Mouse (Mus musculus) hindbrain, postnatal 0 days (tissue): Measurements from ENCODE around the gene Mrvi1. TPM values are rescaled to one million over a fixed set of nuclear protein-coding genes. Genes with fewer than 3 reads are reported as not detected.

ENCODE experiments used
- ATAC-seq: fragments of 200-750 bp; cut with Nextera tagmentation; 2 replicates; pipeline ENCODE4 v1.8.0; 2017; ENCODE audit warnings: mild to moderate bottlenecking, moderate TSS enrichment, moderate library complexity
- DNase-seq: peaks from one replicate; pipeline ENCODE4 v3.0.0-alpha.2; 2015; ENCODE audit warnings: low spot score
- H3K27ac ChIP-seq: fragments of 300-500 bp; sonication (generic); 2 replicates; pipeline ENCODE4 v1.5.1; 2014; ENCODE audit warnings: mild to moderate bottlenecking
- H3K27me3 ChIP-seq: fragments of 300-500 bp; sonication (generic); 2 replicates; pipeline ENCODE4 v1.6.1; 2014; ENCODE audit warnings: low read length, mixed read lengths; ENCODE audit not compliant: insufficient read depth
- H3K36me3 ChIP-seq: fragments of 300-500 bp; sonication (generic); 2 replicates; pipeline ENCODE4 v1.6.1; 2014; ENCODE audit warnings: low read length, mixed read lengths; ENCODE audit not compliant: insufficient read depth
- H3K4me1 ChIP-seq: fragments of 300-500 bp; sonication (generic); 2 replicates; pipeline ENCODE4 v1.6.1; 2014; ENCODE audit warnings: antibody characterized with exemption, low read length, mixed read lengths; ENCODE audit not compliant: insufficient read depth
- H3K4me2 ChIP-seq: fragments of 300-500 bp; sonication (generic); 2 replicates; pipeline ENCODE4 v1.6.1; 2014; ENCODE audit warnings: low read depth, mild to moderate bottlenecking, low read length, moderate library complexity, mixed read lengths
- H3K4me3 ChIP-seq: fragments of 300-500 bp; sonication (generic); 2 replicates; pipeline ENCODE4 v1.5.1; 2014; ENCODE audit warnings: low read length
- H3K9ac ChIP-seq: fragments of 300-500 bp; sonication (generic); replicated peaks from 2 replicates; pipeline ENCODE4 v1.6.1; 2014; ENCODE audit warnings: mild to moderate bottlenecking, low read length, moderate library complexity, mixed read lengths
- H3K9me3 ChIP-seq: fragments of 300-500 bp; sonication (generic); 2 replicates; pipeline ENCODE4 v1.6.1; 2016; ENCODE audit warnings: low read length, mixed read lengths
- CTCF ChIP-seq: IDR thresholded peaks from 2 replicates; pipeline ENCODE4 v1.5.1; 2016; ENCODE audit warnings: antibody characterized with exemption, control low read depth, low read depth
- WGBS: fragments of 180-500 bp; shearing (Covaris S2); extraction: QIAGEN DNeasy Blood & Tissue Kit; methylation state at CpG from one replicate; pipeline ENCODE4 v1.1.7; 2014; 5-methylcytosine and 5-hydroxymethylcytosine counted together
- polyA plus RNA-seq: library from polyadenylated mRNA; unstranded; fragments of >200 nt; fragmentation: Nextera tagmentation; extraction: Ambion mirVana; gene quantifications from 2 replicates; pipeline ENCODE4 v1.2.1, GENCODE M21; 2015
- total RNA-seq: library from RNA; depleted of rRNA; stranded (reverse); fragments of >200 nt; gene quantifications from 2 replicates; pipeline ENCODE4 v1.2.3, GENCODE M21; 2014

Gene Mrvi1
- total and polyA plus RNA-seq, 2 experiments from 2014 or later: 0.78 to 3.3 TPM

GRCm38 (mm10) chr7:110963655-110963997, 18.6 kb downstream of the Mrvi1 start:
- no peak for DNase-seq
- Histone ChIP-seq H3K4me3 (no peak overlapping the region), H3K27me3 (no peaks in the 10 kb centered on the region), H3K27ac (no peak overlapping the region), H3K9me3 (no peaks in the 10 kb centered on the region), H3K4me1 (no peaks in the 10 kb centered on the region), H3K9ac (no peak overlapping the region), H3K36me3 (no peaks in the 10 kb centered on the region), H3K4me2 (no peak overlapping the region)
- no peak for TF ChIP-seq CTCF
- 72% methylated on average over 3 of the region's 3 CpGs for WGBS
- no peak for ATAC-seq

GRCm38 (mm10) chr7:110962943-110963654, 19.2 kb downstream of the Mrvi1 start:
- 64% methylated on average over 9 of the region's 9 CpGs for WGBS
- Histone ChIP-seq H3K4me1 (no peaks in the 10 kb centered on the region), H3K9me3 (no peaks in the 10 kb centered on the region), H3K4me2 (no peak overlapping the region), H3K4me3 (no peak overlapping the region), H3K27ac (no peak overlapping the region), H3K9ac (no peak overlapping the region), H3K27me3 (no peaks in the 10 kb centered on the region), H3K36me3 (no peaks in the 10 kb centered on the region)
- no peak for DNase-seq
- no peak for ATAC-seq
- TF ChIP-seq CTCF: no peak

- Histone ChIP-seq H3K9me3 (no peaks in the 10 kb centered on the region), H3K9ac (no peak overlapping the region), H3K4me3 (no peak overlapping the region), H3K4me1 (no peaks in the 10 kb centered on the region), H3K27ac (no peak overlapping the region), H3K27me3 (no peaks in the 10 kb centered on the region), H3K36me3 (no peaks in the 10 kb centered on the region), H3K4me2 (no peak overlapping the region)
- WGBS: 72% methylated on average over 3 of the region's 3 CpGs
- ATAC-seq (no peak), DNase-seq (no peak)
- no peak for TF ChIP-seq CTCF
Measured at GRCm38 (mm10) chr7:110962497-110962896, 19.8 kb downstream of the Mrvi1 start.

- DNase-seq: no peak
- no peak for ATAC-seq
- Histone ChIP-seq H3K27ac (no peak overlapping the region), H3K4me1 (no peaks in the 10 kb centered on the region), H3K27me3 (no peaks in the 10 kb centered on the region), H3K4me2 (no peak overlapping the region), H3K9ac (no peak overlapping the region), H3K36me3 (no peaks in the 10 kb centered on the region), H3K9me3 (no peaks in the 10 kb centered on the region), H3K4me3 (no peak overlapping the region)
- WGBS: 93% methylated on average over 14 of the region's 14 CpGs
- TF ChIP-seq CTCF: no peak
Measured at GRCm38 (mm10) chr7:110956422-110957170, 25.7 kb downstream of the Mrvi1 start.

- no peaks in the 10 kb centered on the region for H3K36me3 ChIP-seq
- no peak for DNase-seq
- 68% methylated on average over 2 of the region's 2 CpGs for WGBS
- no peak overlapping the region for H3K4me3 ChIP-seq
- ATAC-seq: no peak
- H3K4me2 ChIP-seq: no peak overlapping the region
- no peaks in the 10 kb centered on the region for H3K9me3 ChIP-seq
- no peaks in the 10 kb centered on the region for H3K4me1 ChIP-seq
- H3K27me3 ChIP-seq: no peaks in the 10 kb centered on the region
- H3K9ac ChIP-seq: no peak overlapping the region
- TF ChIP-seq CTCF: no peak
- H3K27ac ChIP-seq: no peak overlapping the region
Measured at GRCm38 (mm10) chr7:110955576-110955975, 26.7 kb downstream of the Mrvi1 start.

GRCm38 (mm10) chr7:110954072-110954858, 28.0 kb downstream of the Mrvi1 start:
- Histone ChIP-seq H3K9me3 (no peaks in the 10 kb centered on the region), H3K4me1 (no peaks in the 10 kb centered on the region), H3K36me3 (no peaks in the 10 kb centered on the region), H3K4me2 (no peak overlapping the region), H3K4me3 (no peak overlapping the region), H3K27me3 (no peaks in the 10 kb centered on the region), H3K9ac (no peak overlapping the region), H3K27ac (no peak overlapping the region)
- no peak for ATAC-seq
- no peak for DNase-seq
- 87% methylated on average over 6 of the region's 6 CpGs for WGBS
- TF ChIP-seq CTCF: no peak
